Mouse (Mus musculus) forebrain, embryonic 11.5 days (tissue): ENCODE results near the gene A830031A19Rik. TPM values are rescaled to one million over a fixed set of nuclear protein-coding genes. Genes with fewer than 3 reads are reported as not detected.

Experiments
- ATAC-seq: fragments of 200-750 bp; cut with Nextera tagmentation; replicated peaks from 2 replicates; pipeline ENCODE4 v1.8.0; 2017; ENCODE audit warnings: moderate TSS enrichment; ENCODE audit not compliant: low FRiP score
- DNase-seq: peaks from one replicate; pipeline ENCODE4 v3.0.0-alpha.2; 2017; ENCODE audit warnings: low spot score
- H3K27ac ChIP-seq: fragments of 300-500 bp; sonication (generic); 2 replicates; pipeline ENCODE4 v1.5.1; 2014; ENCODE audit warnings: low read depth, low read length
- H3K27me3 ChIP-seq: fragments of 300-500 bp; sonication (generic); 2 replicates; pipeline ENCODE4 v1.6.1; 2014; ENCODE audit warnings: mild to moderate bottlenecking, low read length, mixed read lengths; ENCODE audit not compliant: control insufficient read depth, insufficient read depth
- H3K36me3 ChIP-seq: fragments of 300-500 bp; sonication (generic); 2 replicates; pipeline ENCODE4 v1.6.1; 2014; ENCODE audit warnings: mild to moderate bottlenecking, low read length, moderate library complexity, mixed read lengths; ENCODE audit not compliant: control insufficient read depth, insufficient read depth
- H3K4me1 ChIP-seq: fragments of 300-500 bp; sonication (generic); replicated peaks from 2 replicates; pipeline ENCODE4 v1.6.1; 2014; ENCODE audit warnings: low read length, mixed read lengths; ENCODE audit not compliant: control insufficient read depth, insufficient read depth
- H3K4me2 ChIP-seq: fragments of 300-500 bp; sonication (generic); 2 replicates; pipeline ENCODE4 v1.6.1; 2014; ENCODE audit warnings: low read depth, mild to moderate bottlenecking, low read length, moderate library complexity, mixed read lengths; ENCODE audit not compliant: severe bottlenecking
- H3K4me3 ChIP-seq: fragments of 300-500 bp; sonication (generic); 2 replicates; pipeline ENCODE4 v1.5.1; 2014; ENCODE audit warnings: low read depth, low read length
- H3K9ac ChIP-seq: fragments of 300-500 bp; sonication (generic); 2 replicates; pipeline ENCODE4 v1.6.1; 2014; ENCODE audit warnings: low read length
- H3K9me3 ChIP-seq: fragments of 300-500 bp; sonication (generic); 2 replicates; pipeline ENCODE4 v1.6.1; 2016; ENCODE audit warnings: low read length, mixed read lengths; ENCODE audit not compliant: control insufficient read depth
- WGBS: fragments of 180-500 bp; shearing (Covaris S2); extraction: QIAGEN DNeasy Blood & Tissue Kit; methylation state at CpG from one replicate; pipeline ENCODE4 v1.1.7; 2014; 5-methylcytosine and 5-hydroxymethylcytosine counted together
- polyA plus RNA-seq: library from polyadenylated mRNA; unstranded; fragments of >200 nt; fragmentation: Nextera tagmentation; extraction: Ambion mirVana; gene quantifications from 2 replicates; pipeline ENCODE4 v1.2.1, GENCODE M21; 2014

The A830031A19Rik gene
- polyA plus RNA-seq, 1 experiment from 2014 or later = not detected

GRCm38 (mm10) chr11:24078706-24079316, 4.0 kb upstream of the A830031A19Rik start:
- peak overlapping the region; percentile 98 for H3K4me2 ChIP-seq
- H3K4me3 ChIP-seq = peak overlapping the region; percentile 85
- DNase-seq (peak; percentile 85), ATAC-seq (no peak)
- peak overlapping the region; percentile 98 for H3K9ac ChIP-seq
- no peaks in the 10 kb centered on the region for H3K9me3 ChIP-seq
- no peaks in the 10 kb centered on the region for H3K36me3 ChIP-seq
- H3K4me1 ChIP-seq = peaks cover 6% of the 10 kb centered on the region; the same call in 1 of the 2 replicates
- H3K27ac ChIP-seq = peak overlapping the region; percentile 97
- under 1% methylated on average over 38 of the region's 38 CpGs for WGBS
- no peaks in the 10 kb centered on the region for H3K27me3 ChIP-seq

GRCm38 (mm10) chr11:24077795-24078705, 3.2 kb upstream of the A830031A19Rik start, which contains the start of gene Bcl11a:
Gene Bcl11a (plus strand): TSS chr11:24078056.
- Histone ChIP-seq H3K4me1 (peaks cover 6% of the 10 kb centered on the region; the same call in 1 of the 2 replicates), H3K36me3 (no peaks in the 10 kb centered on the region), H3K9me3 (no peaks in the 10 kb centered on the region), H3K4me2 (peak within 1 kb of the TSS; percentile 98), H3K4me3 (peak within 1 kb of the TSS; percentile 85), H3K9ac (peak within 1 kb of the TSS; percentile 98), H3K27me3 (no peaks in the 10 kb centered on the region), H3K27ac (peak within 1 kb of the TSS; percentile 97)
- DNase-seq (peak; percentile 96), ATAC-seq (peak; percentile 75)
- under 1% methylated on average over 44 of the region's 51 CpGs for WGBS

GRCm38 (mm10) chr11:24076821-24077730, 2.2 kb upstream of the A830031A19Rik start:
- Histone ChIP-seq H3K4me1 (peaks cover 4% of the 10 kb centered on the region; the same call in 1 of the 2 replicates), H3K4me3 (peak overlapping the region; percentile 85)

GRCm38 (mm10) chr11:24076127-24076650, 1.3 kb upstream of the A830031A19Rik start:
- Histone ChIP-seq H3K4me3 (peak overlapping the region; percentile 85), H3K9me3 (no peaks in the 10 kb centered on the region), H3K27ac (peak overlapping the region; percentile 97), H3K36me3 (no peaks in the 10 kb centered on the region), H3K9ac (peak overlapping the region; percentile 98), H3K4me2 (peak overlapping the region; percentile 98), H3K27me3 (no peaks in the 10 kb centered on the region), H3K4me1 (peaks cover 2% of the 10 kb centered on the region; the same call in 1 of the 2 replicates)
- WGBS = 0% methylated on average over 32 of the region's 32 CpGs
- ATAC-seq = peak; percentile 10; the same call in 1 of the 2 replicates
- peak; percentile 90 for DNase-seq

More at GRCm38 (mm10) chr11:24076821-24077730, 2.2 kb upstream of the A830031A19Rik start:
- no peaks in the 10 kb centered on the region for H3K27me3 ChIP-seq
- H3K4me2 ChIP-seq = peak overlapping the region; percentile 98
- DNase-seq (peak; percentile 87), ATAC-seq (peak; percentile 57)
- H3K36me3 ChIP-seq = no peaks in the 10 kb centered on the region
- H3K9me3 ChIP-seq = no peaks in the 10 kb centered on the region
- peak overlapping the region; percentile 97 for H3K27ac ChIP-seq
- under 1% methylated on average over 59 of the region's 59 CpGs for WGBS
- H3K9ac ChIP-seq = peak overlapping the region; percentile 98

- peaks cover 2% of the 10 kb centered on the region; the same call in 1 of the 2 replicates for H3K4me1 ChIP-seq
- under 1% methylated on average over 17 of the region's 17 CpGs for WGBS
Observed at GRCm38 (mm10) chr11:24075486-24076126, 752 bp upstream of the A830031A19Rik start.

GRCm38 (mm10) chr11:24074021-24074591, 748 bp downstream of the A830031A19Rik start:
- peaks cover 2% of the 10 kb centered on the region; the same call in 1 of the 2 replicates for H3K4me1 ChIP-seq
- DNase-seq (peak; percentile 72), ATAC-seq (no peak)
- H3K27ac ChIP-seq = no peak overlapping the region
- H3K4me2 ChIP-seq = peak overlapping the region; percentile 98
- under 1% methylated on average over 18 of the region's 18 CpGs for WGBS
- no peaks in the 10 kb centered on the region for H3K36me3 ChIP-seq
- H3K9me3 ChIP-seq = no peaks in the 10 kb centered on the region
- peak overlapping the region; percentile 85 for H3K4me3 ChIP-seq
- no peak overlapping the region; the same call in 1 of the 2 replicates for H3K9ac ChIP-seq
- H3K27me3 ChIP-seq = no peaks in the 10 kb centered on the region

More at GRCm38 (mm10) chr11:24075486-24076126, 752 bp upstream of the A830031A19Rik start:
- no peaks in the 10 kb centered on the region for H3K9me3 ChIP-seq
- H3K4me3 ChIP-seq = peak overlapping the region; percentile 85
- peak overlapping the region; percentile 98 for H3K4me2 ChIP-seq
- ATAC-seq (no peak), DNase-seq (peak; percentile 68)
- peak overlapping the region; percentile 97 for H3K27ac ChIP-seq
- H3K36me3 ChIP-seq = no peaks in the 10 kb centered on the region
- H3K9ac ChIP-seq = peak overlapping the region; percentile 98
- H3K27me3 ChIP-seq = no peaks in the 10 kb centered on the region

GRCm38 (mm10) chr11:24065313-24065712, 9.5 kb downstream of the A830031A19Rik start:
- no peak overlapping the region for H3K4me3 ChIP-seq
- peaks cover 2% of the 10 kb centered on the region; the same call in 1 of the 2 replicates for H3K27me3 ChIP-seq
- no peaks in the 10 kb centered on the region for H3K36me3 ChIP-seq
- WGBS = 53% methylated on average over 4 of the region's 4 CpGs
- no peak overlapping the region for H3K4me2 ChIP-seq
- peaks cover 6% of the 10 kb centered on the region; the same call in 1 of the 2 replicates for H3K4me1 ChIP-seq
- H3K9ac ChIP-seq = no peak overlapping the region
- H3K27ac ChIP-seq = no peak overlapping the region
- H3K9me3 ChIP-seq = no peaks in the 10 kb centered on the region
- DNase-seq (no peak), ATAC-seq (peak; percentile 34)
